Mouse (Mus musculus) lung, postnatal 0 days (tissue): ENCODE results near the gene Lbhd2. TPM values are rescaled to one million over a fixed set of nuclear protein-coding genes. Genes with fewer than 3 reads are reported as not detected.

ENCODE experiments used
- ATAC-seq: fragments of 200-750 bp; cut with Nextera tagmentation; 2 replicates; pipeline ENCODE4 v1.8.0; 2017; ENCODE audit warnings: moderate library complexity
- DNase-seq: peaks from one replicate; pipeline ENCODE4 v3.0.0-alpha.2; 2016; ENCODE audit warnings: low spot score
- H3K27ac ChIP-seq: fragments of 300-500 bp; sonication (generic); 2 replicates; pipeline ENCODE4 v1.5.1; 2014; ENCODE audit warnings: antibody characterized with exemption, mild to moderate bottlenecking, low read length, mixed read lengths
- H3K27me3 ChIP-seq: fragments of 300-500 bp; sonication (generic); replicated peaks from 2 replicates; pipeline ENCODE4 v1.6.1; 2014; ENCODE audit warnings: low read length, mixed read lengths; ENCODE audit not compliant: insufficient read depth
- H3K36me3 ChIP-seq: fragments of 300-500 bp; sonication (generic); 2 replicates; pipeline ENCODE4 v1.6.1; 2014; ENCODE audit warnings: low read length, mixed read lengths; ENCODE audit not compliant: insufficient read depth
- H3K4me1 ChIP-seq: fragments of 300-500 bp; sonication (generic); 2 replicates; pipeline ENCODE4 v1.6.1; 2014; ENCODE audit warnings: antibody characterized with exemption, low read depth, low read length, mixed read lengths; ENCODE audit not compliant: insufficient read depth
- H3K4me2 ChIP-seq: fragments of 300-500 bp; sonication (generic); replicated peaks from 2 replicates; pipeline ENCODE4 v1.6.1; 2014; ENCODE audit warnings: low read depth, mild to moderate bottlenecking, low read length, moderate library complexity, mixed read lengths
- H3K4me3 ChIP-seq: fragments of 300-500 bp; sonication (generic); 2 replicates; pipeline ENCODE4 v1.5.1; 2014; ENCODE audit warnings: low read depth, low read length
- H3K9ac ChIP-seq: fragments of 300-500 bp; sonication (generic); replicated peaks from 2 replicates; pipeline ENCODE4 v1.6.1; 2014; ENCODE audit warnings: low read depth, mild to moderate bottlenecking
- H3K9me3 ChIP-seq: fragments of 300-500 bp; sonication (generic); 2 replicates; pipeline ENCODE4 v1.6.1; 2016; ENCODE audit warnings: low read length, mixed read lengths
- CTCF ChIP-seq: IDR thresholded peaks from 2 replicates; pipeline ENCODE4 v1.5.1; 2016; ENCODE audit warnings: antibody characterized with exemption, mild to moderate bottlenecking
- EP300 ChIP-seq: IDR thresholded peaks from 2 replicates; pipeline ENCODE4 v1.6.1; 2016; ENCODE audit warnings: antibody characterized with exemption, mild to moderate bottlenecking, control low read depth
- WGBS: fragments of 180-500 bp; shearing (Covaris S2); extraction: QIAGEN DNeasy Blood & Tissue Kit; methylation state at CpG from one replicate; pipeline ENCODE4 v1.1.7; 2014; 5-methylcytosine and 5-hydroxymethylcytosine counted together
- polyA plus RNA-seq: library from polyadenylated mRNA; unstranded; fragments of >200 nt; fragmentation: Nextera tagmentation; extraction: Ambion mirVana; gene quantifications from 2 replicates; pipeline ENCODE4 v1.2.1, GENCODE M21; 2015

Lbhd2 gene
- polyA plus RNA-seq, 1 experiment from 2014 or later, result 0.37 TPM

GRCm38 (mm10) chr12:111454543-111455280, 48.1 kb downstream of the Lbhd2 start:
- WGBS, result 67% methylated on average over 10 of the region's 10 CpGs
- Histone ChIP-seq H3K9ac (no peak overlapping the region), H3K4me3 (no peak overlapping the region), H3K4me1 (peaks cover 3% of the 10 kb centered on the region; the same call in 1 of the 2 replicates), H3K27me3 (no peaks in the 10 kb centered on the region), H3K27ac (no peak overlapping the region), H3K4me2 (no peak overlapping the region), H3K9me3 (no peaks in the 10 kb centered on the region), H3K36me3 (no peaks in the 10 kb centered on the region)
- TF ChIP-seq EP300, result no peak
- no peak for TF ChIP-seq CTCF
- no peak for ATAC-seq
- DNase-seq, result no peak

GRCm38 (mm10) chr12:111455311-111455846, 48.8 kb downstream of the Lbhd2 start:
- peaks cover 3% of the 10 kb centered on the region; the same call in 1 of the 2 replicates for H3K4me1 ChIP-seq
- H3K27ac ChIP-seq, result no peak overlapping the region
- ATAC-seq (no peak), DNase-seq (no peak)
- no peak overlapping the region for H3K9ac ChIP-seq
- H3K4me3 ChIP-seq, result no peak overlapping the region
- H3K9me3 ChIP-seq, result no peaks in the 10 kb centered on the region
- H3K4me2 ChIP-seq, result no peak overlapping the region
- H3K36me3 ChIP-seq, result no peaks in the 10 kb centered on the region
- 59% methylated on average over 12 of the region's 12 CpGs for WGBS
- H3K27me3 ChIP-seq, result no peaks in the 10 kb centered on the region
- TF ChIP-seq CTCF, result no peak
- no peak for TF ChIP-seq EP300

GRCm38 (mm10) chr12:111455860-111456259, 49.3 kb downstream of the Lbhd2 start:
- H3K36me3 ChIP-seq, result no peaks in the 10 kb centered on the region
- H3K4me2 ChIP-seq, result no peak overlapping the region
- H3K4me1 ChIP-seq, result peaks cover 3% of the 10 kb centered on the region; the same call in 1 of the 2 replicates
- no peaks in the 10 kb centered on the region for H3K9me3 ChIP-seq
- no peak overlapping the region for H3K9ac ChIP-seq
- H3K27ac ChIP-seq, result no peak overlapping the region
- TF ChIP-seq CTCF, result no peak
- TF ChIP-seq EP300, result no peak
- DNase-seq (no peak), ATAC-seq (peak; percentile 27; the same call in 1 of the 2 replicates)
- 54% methylated on average over 8 of the region's 8 CpGs for whole genome bisulfite sequencing
- H3K27me3 ChIP-seq, result no peaks in the 10 kb centered on the region
- no peak overlapping the region for H3K4me3 ChIP-seq

- H3K4me3 ChIP-seq, result no peak overlapping the region
- TF ChIP-seq CTCF, result no peak
- no peak for TF ChIP-seq EP300
- peaks cover 3% of the 10 kb centered on the region; the same call in 1 of the 2 replicates for H3K4me1 ChIP-seq
- DNase-seq, result no peak
- H3K36me3 ChIP-seq, result no peaks in the 10 kb centered on the region
- H3K27me3 ChIP-seq, result no peaks in the 10 kb centered on the region
- no peak overlapping the region for H3K9ac ChIP-seq
- H3K9me3 ChIP-seq, result no peaks in the 10 kb centered on the region
- no peak overlapping the region for H3K27ac ChIP-seq
- 82% methylated on average over 1 of the region's 1 CpGs for WGBS
- no peak overlapping the region for H3K4me2 ChIP-seq
- ATAC-seq, result no peak
These were observed 51.1 kb downstream of the Lbhd2 start for GRCm38 (mm10) chr12:111457742-111458141.

Other genes starting within 250 kb of the Lbhd2 start
- 3.1 and 4.7 TPM in 2 replicates for gene Traf3, start 240.4 kb upstream of the Lbhd2 start, polyA plus RNA-seq
- not detected in 2 replicates for gene 4930595D18Rik, start 222.3 kb upstream of the Lbhd2 start, polyA plus RNA-seq
- gene Amn, start 135.7 kb upstream of the Lbhd2 start, polyA plus RNA-seq, result 0.31 and 0.40 TPM in 2 replicates
- gene Cdc42bpb, start 29.1 kb upstream of the Lbhd2 start, polyA plus RNA-seq, result 29.0 and 32.5 TPM in 2 replicates
- 21.3 and 24.4 TPM in 2 replicates for gene Exoc3l4, start 10.2 kb downstream of the Lbhd2 start, polyA plus RNA-seq
- gene Tnfaip2, start 35.7 kb downstream of the Lbhd2 start, polyA plus RNA-seq, result 17.0 and 26.3 TPM in 2 replicates
- 1.9 and 2.7 TPM in 2 replicates for gene Gm266, start 79.0 kb downstream of the Lbhd2 start, polyA plus RNA-seq
- 412 and 458 TPM in 2 replicates for gene Eif5, start 131.2 kb downstream of the Lbhd2 start, polyA plus RNA-seq
- 25.8 and 26.0 TPM in 2 replicates for gene Mark3, start 167.7 kb downstream of the Lbhd2 start, polyA plus RNA-seq